Mouse (Mus musculus) liver, postnatal 0 days (tissue): ENCODE measurements around the gene Tshz3.

Source experiments
- CTCF ChIP-seq: sonication (generic); IDR thresholded peaks from 2 replicates; pipeline ENCODE4 v1.5.1; 2016; ENCODE audit warnings: antibody characterized with exemption, low read depth
- EP300 ChIP-seq: IDR thresholded peaks from 2 replicates; pipeline ENCODE4 v1.6.1; 2016; ENCODE audit warnings: antibody characterized with exemption, low read depth, mild to moderate bottlenecking

- TF ChIP-seq CTCF (no peak), EP300 (no peak)
Observed at GRCm38 (mm10) chr7:36687508-36687907, 10.4 kb upstream of the Tshz3 start.
